Mouse (Mus musculus) urinary bladder, postnatal 10 days (tissue): Measurements from ENCODE around the gene Araf.
"Not testable (repeated sequence)": the region's sequence is repeated elsewhere in the genome, so short reads cannot be mapped to it uniquely, and the experiment has no call there.

ENCODE experiments used
- DNase-seq: peaks from one replicate; pipeline ENCODE4 v3.0.0; 2022; ENCODE audit warnings: low spot score

The Araf gene

DNA sequence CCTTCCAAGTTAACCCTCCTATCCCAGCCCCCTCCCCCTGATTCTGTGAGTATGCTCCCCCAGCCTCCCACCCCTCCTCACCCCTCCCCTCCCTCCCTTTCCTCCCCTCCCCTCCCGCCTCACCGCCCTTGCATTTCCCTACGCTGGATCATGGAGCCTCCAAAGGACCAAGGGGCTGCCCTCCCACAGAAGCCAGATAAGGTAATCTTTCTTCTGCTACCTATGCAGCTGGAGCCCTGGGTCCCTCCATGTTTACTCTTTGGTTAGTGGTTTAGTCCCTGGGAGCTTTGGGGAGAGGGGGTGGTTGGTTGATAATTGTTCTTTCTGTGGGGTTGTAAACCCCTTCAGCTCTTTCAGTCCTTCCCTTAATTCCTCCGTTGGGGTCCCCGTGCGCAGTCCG is at the start of gene Araf:
Gene Araf, plus strand, starts transcription at position 134 of the 400 bp plus-strand sequence.
- DNase-seq = no peak

GRCm38 (mm10) chrX:20748829-20749228 is 48.8 kb upstream of the Araf start:
- no peak for DNase-seq

- no peak for DNase-seq
Observed at GRCm38 (mm10) chrX:20761201-20761600, 36.4 kb upstream of the Araf start.

- peak; percentile 29 for DNase-seq
Observed at GRCm38 (mm10) chrX:20770697-20771381, 26.8 kb upstream of the Araf start.

DNA sequence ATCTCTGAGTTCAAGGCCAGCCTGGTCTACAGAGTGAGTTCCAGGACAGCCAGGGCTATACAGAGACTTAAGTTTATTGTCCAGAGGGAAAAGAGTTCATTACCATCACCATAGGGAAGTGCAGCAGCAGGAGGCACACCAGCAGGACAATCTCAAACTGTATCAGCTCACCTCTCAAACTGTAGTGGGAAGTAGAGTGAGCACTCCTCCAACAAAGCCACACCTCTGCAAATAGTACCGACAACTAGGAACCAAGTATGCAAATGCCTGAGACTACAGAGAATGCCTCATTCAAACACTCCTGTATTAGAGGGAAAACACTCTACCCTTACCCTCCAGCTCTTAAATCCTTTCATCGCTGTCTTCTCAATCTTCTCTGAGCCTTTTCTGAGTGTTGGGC is 25.9 kb upstream of the Araf start:
- DNase-seq = no peak

- DNase-seq = no peak
Observed at GRCm38 (mm10) chrX:20775271-20776016, 22.2 kb upstream of the Araf start.

- DNase-seq = no peak
Observed at GRCm38 (mm10) chrX:20777619-20778018, 20.0 kb upstream of the Araf start.

GRCm38 (mm10) chrX:20787309-20787708 is 10.3 kb upstream of the Araf start:
- DNase-seq = no peak

- DNase-seq = no peak
Observed at GRCm38 (mm10) chrX:20792417-20792816, 5.2 kb upstream of the Araf start.

DNA sequence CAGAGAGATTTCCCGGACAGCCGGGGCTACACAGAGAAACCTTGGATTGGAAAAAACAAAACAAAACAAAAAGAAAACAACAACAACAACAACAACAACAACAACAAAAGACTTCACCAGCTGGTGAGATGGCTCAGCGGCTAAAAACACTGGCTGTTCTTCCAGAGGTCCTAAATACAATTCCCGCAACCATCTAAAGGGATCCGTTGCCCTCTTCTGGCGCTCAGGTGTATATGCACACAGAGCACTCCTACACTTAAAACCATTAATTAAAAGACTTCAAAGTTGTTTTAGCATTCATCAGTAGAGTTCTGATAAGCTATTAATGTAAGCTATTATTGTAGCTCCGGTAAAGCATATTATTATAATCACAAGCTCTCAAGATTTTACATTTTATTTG is 4.4 kb upstream of the Araf start:
- no peak for DNase-seq

- DNase-seq = no peak
Observed at GRCm38 (mm10) chrX:20794229-20794628, 3.4 kb upstream of the Araf start.

- peak; percentile 10 for DNase-seq
Observed at GRCm38 (mm10) chrX:20798141-20798796, 655 bp downstream of the Araf start.

GRCm38 (mm10) chrX:20798797-20799147 is 1.2 kb downstream of the Araf start:
- DNase-seq = no peak

DNA sequence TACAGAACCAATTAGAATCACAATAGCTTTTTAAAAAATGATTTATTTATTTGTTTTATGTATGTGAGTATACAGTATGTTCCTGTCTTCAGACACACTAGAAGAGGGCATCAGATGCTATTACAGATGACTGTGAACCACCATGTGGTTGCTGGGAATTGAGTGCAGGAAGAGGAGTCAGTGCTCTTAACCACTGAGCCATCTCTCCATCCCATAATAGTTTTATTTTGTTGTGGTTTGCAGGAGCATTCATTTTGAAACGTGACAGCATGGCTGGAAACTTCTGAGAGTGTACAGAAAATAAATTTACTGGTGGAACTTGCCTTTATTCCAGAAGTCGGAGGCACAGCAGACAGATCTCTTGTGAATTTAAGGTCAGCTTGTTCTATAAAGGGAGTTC is 3.8 kb downstream of the Araf start:
- no peak for DNase-seq

DNA sequence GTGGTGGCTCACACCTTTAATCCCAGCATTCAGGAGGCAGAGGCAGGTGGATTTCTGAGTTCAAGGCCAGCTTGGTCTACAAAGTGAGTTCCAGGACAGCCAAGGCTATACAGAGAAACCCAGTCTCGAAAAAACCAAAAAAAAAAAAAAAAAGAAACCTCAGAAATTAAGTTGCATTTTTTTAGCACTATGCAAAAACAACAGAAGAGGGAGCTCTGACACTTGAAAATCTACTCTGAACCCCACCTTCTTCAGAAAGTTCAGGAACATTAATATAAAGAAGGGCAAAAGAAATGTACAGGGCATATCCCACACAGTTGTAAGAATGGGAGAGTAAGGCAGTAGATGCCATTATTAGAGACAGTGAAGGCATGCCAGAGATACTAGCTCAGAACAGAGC is 6.7 kb downstream of the Araf start:
- DNase-seq = not testable (repeated sequence)

DNA sequence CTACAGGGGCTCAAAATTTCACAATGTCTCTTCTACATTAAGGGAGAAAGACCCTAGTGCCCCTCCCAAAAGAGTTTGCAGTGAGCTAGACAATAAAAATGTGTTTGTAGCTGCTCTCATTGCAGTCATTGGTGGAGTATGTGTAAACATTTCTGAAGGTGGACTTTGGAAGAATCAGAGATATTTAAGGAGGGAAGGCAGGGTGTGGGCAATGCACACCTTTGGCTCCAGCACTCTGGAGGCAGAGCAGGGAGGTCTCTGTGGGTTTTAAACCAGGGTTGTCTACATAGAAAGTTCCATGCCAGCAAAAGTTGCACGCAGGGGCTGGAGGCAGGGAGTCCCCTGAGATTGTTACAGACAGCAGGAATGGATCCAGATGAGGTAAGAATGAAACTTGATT is 8.7 kb downstream of the Araf start:
- DNase-seq = no peak

GRCm38 (mm10) chrX:20816974-20817373 is 19.4 kb downstream of the Araf start:
- DNase-seq = no peak

GRCm38 (mm10) chrX:20819204-20819628 is 21.6 kb downstream of the Araf start:
- DNase-seq = peak; percentile 22

DNA sequence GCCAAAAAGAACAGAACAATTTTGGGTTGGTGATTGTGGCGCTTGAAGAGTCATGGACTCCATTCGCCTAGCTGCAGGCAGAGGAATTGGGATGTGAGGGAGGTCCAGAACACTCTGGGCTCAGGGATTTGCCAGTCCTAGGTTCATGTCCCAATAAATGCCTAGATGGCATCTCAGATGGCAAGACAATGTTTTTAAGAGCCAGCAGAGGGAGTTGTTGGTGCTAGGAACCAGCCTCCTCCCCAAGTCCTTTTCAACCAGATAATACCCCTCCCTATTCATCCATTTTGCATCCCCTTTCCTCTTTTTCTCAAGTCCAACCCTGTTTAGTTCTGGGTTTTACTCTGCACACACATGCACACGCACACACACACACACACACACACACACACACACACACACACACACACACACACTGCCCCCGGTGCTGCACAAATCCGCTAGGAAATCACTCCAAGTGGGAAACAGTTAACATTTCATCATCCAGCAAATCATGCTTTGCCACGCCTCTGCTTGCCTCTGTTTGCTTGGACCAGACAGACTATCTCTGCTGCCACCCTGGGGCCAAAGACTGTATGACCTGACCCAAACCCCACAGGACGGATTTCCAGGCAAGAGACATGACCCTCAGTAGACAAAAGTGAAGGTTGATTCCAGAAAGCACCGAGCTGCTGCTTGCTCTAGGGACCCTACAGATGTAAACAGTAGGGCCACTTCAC is 22.3 kb downstream of the Araf start:
- DNase-seq = no peak

- no peak for DNase-seq
Observed at GRCm38 (mm10) chrX:20828934-20829333, 31.3 kb downstream of the Araf start.

DNA sequence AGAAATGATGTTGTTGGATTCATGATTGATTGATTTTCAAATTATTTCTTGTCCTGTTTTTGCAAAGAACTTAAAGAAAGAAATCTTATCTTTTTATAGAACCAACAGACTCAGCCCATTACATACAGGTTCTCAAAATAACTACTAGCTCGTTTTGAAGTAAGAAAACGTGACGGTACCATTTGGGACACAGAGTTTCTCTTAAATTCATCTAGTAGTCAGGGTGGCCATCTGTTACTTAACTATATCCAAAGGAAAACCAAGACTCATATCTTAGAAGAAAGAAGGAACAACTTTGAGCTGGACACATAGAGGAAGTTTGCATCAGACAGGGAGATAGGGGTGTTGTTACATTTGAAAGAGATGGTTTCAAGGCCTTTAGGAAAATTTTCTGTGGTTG is 49.6 kb downstream of the Araf start:
- no peak for DNase-seq

- no peak for DNase-seq
Observed at GRCm38 (mm10) chrX:20847816-20848215, 50.2 kb downstream of the Araf start.
